Mouse (Mus musculus) hindbrain, embryonic 16.5 days (tissue): ENCODE measurements around the gene Astl. TPM values are rescaled to one million over a fixed set of nuclear protein-coding genes. Genes with fewer than 3 reads are reported as not detected.

Experiments
- ATAC-seq: fragments of 200-750 bp; cut with Nextera tagmentation; 2 replicates; pipeline ENCODE4 v1.8.0; 2017; ENCODE audit warnings: moderate TSS enrichment, moderate library complexity
- H3K27ac ChIP-seq: fragments of 300-500 bp; sonication (generic); 2 replicates; pipeline ENCODE4 v1.5.1; 2014; ENCODE audit warnings: low read depth, mild to moderate bottlenecking, control low read depth, low read length, moderate library complexity
- H3K27me3 ChIP-seq: fragments of 300-500 bp; sonication (generic); replicated peaks from 2 replicates; pipeline ENCODE4 v1.6.1; 2014; ENCODE audit warnings: low read length; ENCODE audit not compliant: control insufficient read depth, insufficient read depth
- H3K36me3 ChIP-seq: fragments of 300-500 bp; sonication (generic); 2 replicates; pipeline ENCODE4 v1.6.1; 2014; ENCODE audit warnings: mild to moderate bottlenecking, low read length, moderate library complexity, mixed read lengths; ENCODE audit not compliant: control insufficient read depth, insufficient read depth
- H3K4me1 ChIP-seq: fragments of 300-500 bp; sonication (generic); 2 replicates; pipeline ENCODE4 v1.6.1; 2014; ENCODE audit warnings: low read depth, low read length; ENCODE audit not compliant: control insufficient read depth, insufficient read depth
- H3K4me2 ChIP-seq: fragments of 300-500 bp; sonication (generic); 2 replicates; pipeline ENCODE4 v1.6.1; 2014; ENCODE audit warnings: mild to moderate bottlenecking, low read length, control low read depth, moderate library complexity
- H3K4me3 ChIP-seq: fragments of 300-500 bp; sonication (generic); 2 replicates; pipeline ENCODE4 v1.5.1; 2014; ENCODE audit warnings: mild to moderate bottlenecking, low read length, control low read depth, moderate library complexity
- H3K9ac ChIP-seq: fragments of 300-500 bp; sonication (generic); 2 replicates; pipeline ENCODE4 v1.6.1; 2014; ENCODE audit warnings: low read depth, mild to moderate bottlenecking, control low read depth, low read length, moderate library complexity
- H3K9me3 ChIP-seq: fragments of 300-500 bp; sonication (generic); 2 replicates; pipeline ENCODE4 v1.6.1; 2014; ENCODE audit warnings: mild to moderate bottlenecking, low read length, moderate library complexity; ENCODE audit not compliant: control insufficient read depth
- WGBS: fragments of 180-500 bp; shearing (Covaris S2); extraction: QIAGEN DNeasy Blood & Tissue Kit; methylation state at CpG from one replicate; pipeline ENCODE4 v1.1.7; 2014; 5-methylcytosine and 5-hydroxymethylcytosine counted together
- polyA plus RNA-seq: library from polyadenylated mRNA; unstranded; fragments of >200 nt; fragmentation: Nextera tagmentation; extraction: Ambion mirVana; gene quantifications from 2 replicates; pipeline ENCODE4 v1.2.1, GENCODE M21; 2015

Gene Astl
- polyA plus RNA-seq, 1 experiment from 2014 or later, result not detected

DNA sequence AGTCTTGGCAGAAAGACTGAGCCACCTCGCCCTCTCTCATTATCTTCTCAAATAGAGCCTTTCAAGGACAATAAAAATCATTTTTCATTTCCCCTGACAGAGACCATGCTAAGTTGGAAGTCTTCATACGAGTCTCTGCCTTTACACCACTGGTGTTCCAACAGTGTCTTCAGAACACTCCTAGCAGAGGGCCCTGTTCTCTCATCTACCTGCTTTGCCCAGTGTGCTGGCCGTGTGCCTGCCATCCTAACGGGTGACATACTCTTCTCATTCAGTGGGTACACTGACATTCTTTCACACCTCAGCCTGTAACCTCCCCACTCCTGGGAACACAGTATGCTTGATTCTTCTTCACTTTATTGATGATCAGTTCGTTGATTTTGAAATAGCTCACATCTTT lies 22.0 kb upstream of the Astl start:
- H3K4me3 ChIP-seq, result no peak overlapping the region
- no peaks in the 10 kb centered on the region; the same call in 1 of the 2 replicates for H3K9me3 ChIP-seq
- ATAC-seq, result no peak
- no peak overlapping the region for H3K9ac ChIP-seq
- no peaks in the 10 kb centered on the region for H3K36me3 ChIP-seq
- no peaks in the 10 kb centered on the region for H3K4me1 ChIP-seq
- H3K27me3 ChIP-seq, result no peaks in the 10 kb centered on the region
- WGBS, result 83% methylated on average over 5 of the region's 5 CpGs
- no peak overlapping the region for H3K27ac ChIP-seq
- no peak overlapping the region for H3K4me2 ChIP-seq

DNA sequence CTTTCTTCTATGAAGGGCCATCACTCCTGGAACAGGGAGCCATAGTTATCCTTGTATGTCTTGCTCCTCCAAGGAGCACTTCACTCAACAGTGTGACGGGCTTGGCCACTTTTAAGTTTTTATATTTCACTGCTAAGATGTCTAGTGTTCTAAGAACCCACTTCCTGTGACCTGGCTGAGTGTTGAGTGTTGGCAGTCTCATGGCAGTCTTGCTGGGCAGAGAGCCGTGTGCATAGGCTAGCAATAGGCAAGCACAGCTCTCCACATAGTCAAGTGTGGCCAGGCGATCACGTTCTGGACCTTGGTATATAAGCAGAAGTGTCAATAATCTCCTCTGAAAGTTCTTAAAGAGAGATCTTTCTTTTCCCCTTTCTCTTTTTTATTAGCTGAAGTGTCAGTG lies 20.3 kb upstream of the Astl start:
- Histone ChIP-seq H3K36me3 (no peaks in the 10 kb centered on the region), H3K4me1 (no peaks in the 10 kb centered on the region), H3K9ac (no peak overlapping the region), H3K27me3 (no peaks in the 10 kb centered on the region), H3K4me2 (no peak overlapping the region), H3K27ac (no peak overlapping the region), H3K4me3 (no peak overlapping the region), H3K9me3 (no peaks in the 10 kb centered on the region)
- WGBS, result 88% methylated on average over 4 of the region's 4 CpGs
- ATAC-seq, result no peak

DNA sequence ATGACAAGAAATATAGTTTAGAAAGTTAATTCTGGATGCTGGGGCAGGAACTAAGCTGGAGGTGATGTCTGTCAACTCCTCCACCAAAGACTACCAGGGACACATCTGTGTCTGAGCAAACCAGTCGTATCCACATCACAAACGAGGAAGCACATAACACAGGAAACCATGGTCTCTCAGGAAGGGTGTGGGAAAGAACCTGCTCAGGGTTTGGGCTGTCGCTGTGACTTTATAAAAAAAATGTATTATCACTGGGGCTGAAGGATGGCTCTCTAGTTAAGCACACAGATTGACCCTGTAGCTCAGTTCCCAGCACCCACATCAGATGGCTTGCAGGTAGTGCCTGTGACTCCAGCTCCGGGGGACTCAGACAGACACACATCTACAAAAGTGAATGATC lies 19.4 kb upstream of the Astl start:
- no peaks in the 10 kb centered on the region for H3K27me3 ChIP-seq
- H3K36me3 ChIP-seq, result no peaks in the 10 kb centered on the region
- H3K9me3 ChIP-seq, result no peaks in the 10 kb centered on the region
- no peak for ATAC-seq
- H3K9ac ChIP-seq, result no peak overlapping the region
- H3K4me1 ChIP-seq, result no peaks in the 10 kb centered on the region
- 76% methylated on average over 4 of the region's 4 CpGs for WGBS
- no peak overlapping the region for H3K4me3 ChIP-seq
- H3K27ac ChIP-seq, result no peak overlapping the region
- H3K4me2 ChIP-seq, result no peak overlapping the region

DNA sequence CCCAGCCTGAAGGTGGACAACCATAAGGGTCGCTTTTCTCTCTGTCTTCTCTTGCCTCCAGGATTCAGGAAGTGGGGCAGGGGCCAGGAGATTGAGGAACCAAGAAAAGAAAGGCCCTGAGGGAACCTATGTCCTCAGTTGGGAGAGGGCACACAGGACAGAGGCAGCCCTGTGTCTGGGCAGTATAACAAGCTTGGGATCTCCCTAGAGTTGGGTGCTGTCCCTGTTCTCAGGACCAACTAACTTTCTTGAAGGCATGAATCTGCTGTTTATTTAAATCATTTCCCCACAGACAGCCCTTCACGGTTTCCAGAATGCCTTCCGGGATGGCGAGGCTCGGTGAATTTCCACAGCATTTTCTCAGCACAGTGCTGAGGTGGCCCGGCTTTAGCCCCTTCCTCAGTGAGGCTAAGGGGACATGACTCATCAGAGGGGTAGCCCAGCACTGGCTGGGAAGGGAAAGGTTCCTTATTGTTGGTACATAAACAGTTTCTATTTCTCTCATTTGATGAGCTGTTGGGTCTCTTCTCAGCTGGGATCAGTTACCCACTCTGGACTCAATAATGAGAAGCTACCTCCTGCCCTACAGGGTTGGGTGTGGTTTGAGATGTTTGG lies 15.7 kb upstream of the Astl start:
- Histone ChIP-seq H3K9me3 (no peaks in the 10 kb centered on the region), H3K4me3 (no peak overlapping the region), H3K27me3 (no peaks in the 10 kb centered on the region), H3K27ac (no peak overlapping the region), H3K9ac (no peak overlapping the region), H3K4me2 (no peak overlapping the region), H3K36me3 (no peaks in the 10 kb centered on the region), H3K4me1 (no peaks in the 10 kb centered on the region)
- WGBS, result 88% methylated on average over 6 of the region's 6 CpGs
- ATAC-seq, result no peak

DNA sequence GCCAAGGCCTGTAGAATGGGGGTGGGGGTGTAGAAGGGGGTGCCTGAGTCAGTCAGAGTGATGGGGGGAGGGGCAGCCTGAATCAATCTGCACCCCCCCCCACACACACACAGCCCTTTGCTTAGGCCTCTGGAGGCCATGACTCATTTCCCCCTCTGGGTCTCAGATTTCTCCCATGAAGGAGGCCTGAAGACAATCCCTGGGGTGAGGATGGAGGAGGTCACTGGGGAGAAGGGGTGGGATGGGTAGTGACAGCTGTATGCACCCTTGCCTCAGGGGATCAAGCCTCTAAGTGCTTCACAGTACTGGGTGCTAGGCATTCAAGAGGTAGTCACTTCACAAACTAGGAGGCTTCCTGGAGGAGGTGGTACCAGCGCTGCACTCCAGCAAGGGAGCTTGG lies 14.8 kb upstream of the Astl start:
- Histone ChIP-seq H3K4me1 (no peaks in the 10 kb centered on the region), H3K36me3 (no peaks in the 10 kb centered on the region), H3K27ac (no peak overlapping the region), H3K4me3 (no peak overlapping the region), H3K9ac (no peak overlapping the region), H3K27me3 (no peaks in the 10 kb centered on the region), H3K4me2 (no peak overlapping the region), H3K9me3 (no peaks in the 10 kb centered on the region)
- WGBS, result 89% methylated on average over 1 of the region's 1 CpGs
- ATAC-seq, result no peak

DNA sequence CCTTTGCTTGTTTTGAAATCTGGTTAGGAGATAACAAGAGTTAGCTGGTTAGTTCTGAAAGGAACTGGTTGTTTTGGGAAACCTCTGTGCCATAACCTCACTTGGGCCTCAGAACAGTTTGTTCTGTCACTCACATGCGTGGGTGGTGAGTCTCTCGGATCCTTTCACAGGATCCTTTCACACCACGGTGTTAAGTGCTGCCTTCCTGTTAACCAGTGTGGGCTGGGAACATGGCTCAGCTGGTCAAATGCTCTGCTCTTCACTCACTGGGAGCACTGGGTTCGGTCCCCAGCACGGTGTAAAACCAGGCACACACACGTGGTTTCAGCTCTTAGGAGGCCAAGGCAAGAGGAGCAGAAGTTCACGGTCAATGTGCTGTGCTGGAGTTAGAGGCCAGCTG lies 14.0 kb upstream of the Astl start:
- WGBS, result 77% methylated on average over 7 of the region's 7 CpGs
- ATAC-seq, result no peak
- no peaks in the 10 kb centered on the region for H3K36me3 ChIP-seq
- H3K27me3 ChIP-seq, result no peaks in the 10 kb centered on the region
- H3K4me2 ChIP-seq, result no peak overlapping the region
- H3K4me3 ChIP-seq, result no peak overlapping the region
- H3K4me1 ChIP-seq, result no peaks in the 10 kb centered on the region
- no peaks in the 10 kb centered on the region for H3K9me3 ChIP-seq
- H3K27ac ChIP-seq, result no peak overlapping the region
- no peak overlapping the region for H3K9ac ChIP-seq

DNA sequence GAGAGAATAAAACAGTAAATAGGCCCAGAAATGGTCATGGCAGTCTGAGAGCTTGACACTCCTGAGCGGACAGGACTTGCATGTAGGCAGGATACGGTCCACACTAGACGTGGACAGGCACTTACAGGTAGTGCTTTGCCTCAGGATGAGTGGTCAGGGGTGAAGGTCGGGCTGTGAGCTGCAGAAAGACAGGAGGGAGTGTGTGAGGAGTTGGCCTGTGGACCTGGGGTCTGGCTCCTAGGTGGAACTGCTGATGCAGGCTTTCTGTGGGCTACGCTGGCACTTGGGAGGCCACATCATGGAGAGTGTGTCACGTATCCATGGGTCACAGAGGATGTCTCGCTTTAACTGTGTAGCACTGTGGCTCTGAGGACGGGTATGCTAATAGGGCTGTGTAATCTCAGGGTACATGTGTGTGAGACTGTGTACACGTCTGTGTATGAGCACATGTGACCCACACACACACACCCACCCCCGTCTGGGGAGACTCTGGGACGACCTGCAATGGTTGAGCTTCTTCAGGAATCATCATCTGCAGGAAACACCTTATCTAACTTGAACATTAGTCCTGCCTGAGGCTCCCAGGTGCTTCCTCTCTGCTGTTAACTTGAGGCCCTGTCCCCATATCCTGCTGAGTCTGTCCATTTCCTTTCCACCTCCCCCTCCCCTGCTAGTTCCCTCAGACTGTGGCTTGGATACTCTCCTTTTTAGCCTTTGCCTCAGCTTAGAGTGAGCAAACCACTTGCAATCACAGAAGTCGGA lies 10.2 kb upstream of the Astl start:
- no peak for ATAC-seq
- no peaks in the 10 kb centered on the region for H3K36me3 ChIP-seq
- H3K4me3 ChIP-seq, result no peak overlapping the region
- no peak overlapping the region for H3K27ac ChIP-seq
- WGBS, result 83% methylated on average over 12 of the region's 12 CpGs
- no peaks in the 10 kb centered on the region for H3K4me1 ChIP-seq
- H3K27me3 ChIP-seq, result no peaks in the 10 kb centered on the region
- no peaks in the 10 kb centered on the region for H3K9me3 ChIP-seq
- no peak overlapping the region for H3K9ac ChIP-seq
- no peak overlapping the region for H3K4me2 ChIP-seq

DNA sequence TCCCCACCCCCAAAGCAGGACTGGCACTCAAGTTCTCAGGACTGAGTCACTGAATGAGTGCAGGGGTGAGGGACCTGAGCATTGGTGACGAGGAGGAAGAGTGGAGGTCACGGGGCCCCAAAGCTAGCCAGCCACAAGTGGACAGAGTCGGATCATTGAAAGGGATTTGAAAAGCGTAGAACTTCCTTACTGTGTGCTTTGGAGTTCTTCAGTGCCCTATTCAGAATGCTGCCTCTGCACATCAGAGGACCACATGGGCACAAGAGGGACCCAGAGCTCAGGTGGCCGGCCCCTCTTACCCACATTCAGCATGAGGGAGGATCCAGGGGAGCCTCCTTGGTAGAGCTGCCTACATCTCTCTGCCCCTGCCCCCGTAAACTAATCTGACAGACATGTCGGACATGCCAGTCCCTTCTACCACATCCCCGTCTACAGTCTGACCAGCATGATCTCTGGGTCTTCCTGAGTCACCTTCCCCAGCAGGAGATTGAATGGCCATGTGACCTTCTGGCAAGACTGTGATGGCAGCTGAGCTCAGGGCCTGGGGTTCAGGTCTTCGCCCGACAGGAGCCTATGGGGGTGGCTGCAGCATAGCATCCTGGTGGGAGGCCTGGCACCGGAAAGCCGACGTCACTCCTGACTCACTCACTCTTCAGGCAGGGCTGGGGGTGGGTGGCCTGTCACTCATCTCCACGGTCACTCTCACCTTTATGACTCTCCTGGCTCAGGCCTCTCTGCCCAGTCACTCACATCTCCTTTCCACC lies 5.5 kb upstream of the Astl start:
- Histone ChIP-seq H3K4me1 (peaks cover 11% of the 10 kb centered on the region), H3K27me3 (peaks cover 14% of the 10 kb centered on the region), H3K27ac (no peak overlapping the region), H3K4me3 (no peak overlapping the region), H3K9me3 (no peaks in the 10 kb centered on the region), H3K9ac (no peak overlapping the region), H3K4me2 (no peak overlapping the region), H3K36me3 (no peaks in the 10 kb centered on the region)
- 78% methylated on average over 14 of the region's 14 CpGs for WGBS
- no peak for ATAC-seq

DNA sequence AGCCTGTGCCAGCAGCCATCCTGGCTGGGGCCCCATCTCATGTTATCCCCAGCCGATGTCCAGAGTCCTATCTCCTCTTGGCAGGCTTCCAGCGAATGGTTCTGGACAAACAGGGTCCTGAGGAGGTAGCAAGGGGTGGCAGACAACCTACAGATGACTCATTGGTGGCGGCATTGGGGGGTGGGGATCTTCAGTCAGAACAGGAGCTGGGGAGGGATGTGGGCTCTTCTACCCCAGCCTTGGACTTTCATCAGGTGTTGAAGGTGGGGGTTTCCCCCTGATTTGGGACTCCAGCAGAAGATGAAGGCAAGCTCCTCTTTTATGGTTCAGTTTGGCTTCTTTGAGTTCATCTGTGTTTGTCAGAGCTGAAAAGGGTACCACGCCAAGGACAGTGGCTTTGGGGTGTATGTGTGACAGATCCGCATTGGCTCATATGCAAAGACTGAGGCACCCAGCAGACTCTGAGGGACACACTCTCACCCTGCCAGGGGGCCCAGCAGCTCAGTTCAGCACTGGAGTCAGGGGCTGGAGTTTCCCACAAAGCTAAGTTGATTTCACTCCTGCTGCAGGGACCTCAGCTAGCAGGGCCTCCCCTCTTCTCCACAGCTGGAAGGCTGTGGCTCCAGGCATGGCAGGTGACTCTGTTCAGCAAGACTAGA lies 4.4 kb upstream of the Astl start:
- H3K9ac ChIP-seq, result no peak overlapping the region
- H3K4me1 ChIP-seq, result peaks cover 11% of the 10 kb centered on the region
- H3K9me3 ChIP-seq, result no peaks in the 10 kb centered on the region
- 75% methylated on average over 5 of the region's 5 CpGs for WGBS
- H3K36me3 ChIP-seq, result no peaks in the 10 kb centered on the region
- H3K4me3 ChIP-seq, result no peak overlapping the region
- ATAC-seq, result no peak
- peaks cover 14% of the 10 kb centered on the region for H3K27me3 ChIP-seq
- no peak overlapping the region for H3K27ac ChIP-seq
- no peak overlapping the region for H3K4me2 ChIP-seq
